Mouse (Mus musculus) liver, adult 2 months (tissue): Measurements from ENCODE around the gene Casr.

ENCODE experiments used
- CTCF ChIP-seq: fragments of 200-500 bp; IDR thresholded peaks from 2 replicates; pipeline ENCODE4 v1.5.1; 2011; ENCODE audit warnings: low read depth, low read length, control low read depth
- POLR2A ChIP-seq: fragments of 200-500 bp; IDR thresholded peaks from 2 replicates; pipeline ENCODE4 v1.6.1; 2011; ENCODE audit warnings: low read length, control low read depth; ENCODE audit not compliant: insufficient read depth; ENCODE audit errors: extremely low read depth

- TF ChIP-seq CTCF: no peak
- TF ChIP-seq POLR2A: no peak
These were observed 30.3 kb downstream of the Casr start for GRCm38 (mm10) chr16:36531630-36532029.
